Mouse (Mus musculus) MEL (cell line): ENCODE measurements around the gene Ndufv1. TPM values are rescaled to one million over a fixed set of nuclear protein-coding genes. Genes with fewer than 3 reads are reported as not detected.

Experiments
- DNase-seq: peaks from one replicate; pipeline ENCODE4 v3.0.0; 2011; ENCODE audit warnings: low read depth, low spot score
- H3K27ac ChIP-seq: 2 replicates; pipeline ENCODE4 v1.5.1; 2012; ENCODE audit warnings: low read depth, mild to moderate bottlenecking, control low read depth, low read length, moderate library complexity; ENCODE audit not compliant: control insufficient read depth
- H3K27me3 ChIP-seq, 2 experiments: fragments of 150-350 bp in 1 of 2; sonication (generic) in 1 of 2; 2 replicates each; pipeline ENCODE4 v1.6.1; 2012; ENCODE audit warnings: low read length in 2 of 2, mild to moderate bottlenecking in 2 of 2, improper control_type of control experiment in 1 of 2, moderate library complexity in 1 of 2; ENCODE audit not compliant: insufficient read depth in 2 of 2, control insufficient read depth in 1 of 2
- H3K36me3 ChIP-seq, 2 experiments: 2 replicates each; pipeline ENCODE4 v1.6.1; 2012 to 2014; ENCODE audit warnings: low read length in 2 of 2, improper control_type of control experiment in 1 of 2, inconsistent platforms in 1 of 2, mild to moderate bottlenecking in 1 of 2; ENCODE audit not compliant: insufficient read depth in 2 of 2, control insufficient read depth in 1 of 2
- H3K4me1 ChIP-seq, 2 experiments: fragments of 150-350 bp in 1 of 2; sonication (generic) in 1 of 2; 2 replicates each; pipeline ENCODE4 v1.6.1; 2012; ENCODE audit warnings: low read length in 2 of 2, improper control_type of control experiment in 1 of 2, mild to moderate bottlenecking in 1 of 2; ENCODE audit not compliant: insufficient read depth in 2 of 2, control insufficient read depth in 1 of 2
- H3K4me3 ChIP-seq, 2 experiments: fragments of 150-350 bp in 1 of 2; sonication (generic) in 1 of 2; 2 replicates each; pipeline ENCODE4 v1.5.1; 2012; ENCODE audit warnings: low read depth in 2 of 2, low read length in 2 of 2, mild to moderate bottlenecking in 2 of 2, moderate library complexity in 2 of 2, control low read depth in 1 of 2, improper control_type of control experiment in 1 of 2; ENCODE audit not compliant: control insufficient read depth in 1 of 2, insufficient read depth in 1 of 2
- H3K79me2 ChIP-seq: 2 replicates; pipeline ENCODE4 v1.6.1; 2012; ENCODE audit warnings: mild to moderate bottlenecking, low read length, moderate library complexity; ENCODE audit not compliant: control insufficient read depth, poor library complexity, insufficient read depth
- H3K9ac ChIP-seq: 2 replicates; pipeline ENCODE4 v1.6.1; 2012; ENCODE audit warnings: low read depth, mild to moderate bottlenecking, control low read depth, low read length, moderate library complexity; ENCODE audit not compliant: control insufficient read depth, poor library complexity, severe bottlenecking
- H3K9me3 ChIP-seq: fragments of 150-350 bp; sonication (generic); replicated peaks from 2 replicates; pipeline ENCODE4 v1.6.1; 2012; ENCODE audit warnings: mild to moderate bottlenecking, low read length, improper control_type of control experiment, moderate library complexity; ENCODE audit not compliant: insufficient read depth
- BHLHE40 ChIP-seq: IDR thresholded peaks from 2 replicates; pipeline ENCODE4 v1.6.1; 2012; ENCODE audit warnings: low read depth, mild to moderate bottlenecking, inconsistent platforms, low read length, improper control_type of control experiment, borderline replicate concordance
- CHD1 ChIP-seq: IDR thresholded peaks from 2 replicates; pipeline ENCODE4 v1.6.1; 2012; ENCODE audit warnings: low read depth, mild to moderate bottlenecking, inconsistent platforms, low read length, improper control_type of control experiment
- CHD2 ChIP-seq: IDR thresholded peaks from 2 replicates; pipeline ENCODE4 v1.6.1; 2011; ENCODE audit warnings: low read length, improper control_type of control experiment
- CTCF ChIP-seq, 3 experiments: IDR thresholded peaks in 2 of 3; conservative IDR thresholded peaks in 1 of 3; 2 replicates each; pipeline ENCODE4 v1.5.1; 2011 to 2012; ENCODE audit warnings: low read length in 3 of 3, low read depth in 2 of 3, mild to moderate bottlenecking in 2 of 3, improper control_type of control experiment in 1 of 3, inconsistent platforms in 1 of 3, mixed read lengths in 1 of 3, moderate library complexity in 1 of 3; ENCODE audit not compliant: control insufficient read depth in 1 of 3, insufficient read depth in 1 of 3, poor library complexity in 1 of 3, severe bottlenecking in 1 of 3
- E2F4 ChIP-seq: IDR thresholded peaks from 2 replicates; pipeline ENCODE4 v1.6.1; 2011; ENCODE audit warnings: low read depth, low read length, improper control_type of control experiment, borderline replicate concordance
- EP300 ChIP-seq, 2 experiments: IDR thresholded peaks; 2 replicates each; pipeline ENCODE4 v1.6.1; 2011; ENCODE audit warnings: improper control_type of control experiment in 2 of 2, low read length in 2 of 2, low read depth in 1 of 2, mild to moderate bottlenecking in 1 of 2
- GATA1 ChIP-seq: IDR thresholded peaks from 2 replicates; pipeline ENCODE4 v1.6.1; 2011; ENCODE audit warnings: low read depth, low read length, improper control_type of control experiment
- HCFC1 ChIP-seq: IDR thresholded peaks from 2 replicates; pipeline ENCODE4 v1.6.1; 2012; ENCODE audit warnings: low read depth, mild to moderate bottlenecking, inconsistent platforms, low read length, improper control_type of control experiment, moderate library complexity
- KAT2A ChIP-seq: conservative IDR thresholded peaks from 2 replicates; pipeline ENCODE4 v1.6.1; 2012; ENCODE audit warnings: low read depth, low read length, improper control_type of control experiment, inconsistent platforms
- MAFK ChIP-seq: IDR thresholded peaks from 2 replicates; pipeline ENCODE4 v1.6.1; 2011; ENCODE audit warnings: low read depth, mild to moderate bottlenecking, low read length, improper control_type of control experiment, borderline replicate concordance
- MAX ChIP-seq: IDR thresholded peaks from 2 replicates; pipeline ENCODE4 v1.6.1; 2011; ENCODE audit warnings: low read length, improper control_type of control experiment
- MEF2A ChIP-seq: IDR thresholded peaks from 2 replicates; pipeline ENCODE4 v1.6.1; 2014; ENCODE audit warnings: low read depth, mild to moderate bottlenecking, inconsistent platforms, low read length, improper control_type of control experiment; ENCODE audit not compliant: poor library complexity, insufficient replicate concordance, severe bottlenecking; ENCODE audit errors: extremely low read depth
- MYC ChIP-seq: IDR thresholded peaks from 2 replicates; pipeline ENCODE4 v1.6.1; 2011; ENCODE audit warnings: low read depth, mild to moderate bottlenecking, low read length, improper control_type of control experiment, moderate library complexity
- NELFE ChIP-seq: IDR thresholded peaks from 2 replicates; pipeline ENCODE4 v1.6.1; 2011; ENCODE audit warnings: low read depth, low read length, improper control_type of control experiment
- POLR2AphosphoS2 ChIP-seq: IDR thresholded peaks from 2 replicates; pipeline ENCODE4 v1.6.1; 2011; ENCODE audit warnings: low read length, improper control_type of control experiment
- RAD21 ChIP-seq: IDR thresholded peaks from 2 replicates; pipeline ENCODE4 v1.6.1; 2011; ENCODE audit warnings: mild to moderate bottlenecking, low read depth, low read length, improper control_type of control experiment
- RCOR1 ChIP-seq: IDR thresholded peaks from 2 replicates; pipeline ENCODE4 v1.6.1; 2012; ENCODE audit warnings: low read depth, mild to moderate bottlenecking, inconsistent platforms, low read length, improper control_type of control experiment
- SIN3A ChIP-seq: IDR thresholded peaks from 2 replicates; pipeline ENCODE4 v1.6.1; 2012; ENCODE audit warnings: low read length, improper control_type of control experiment, inconsistent platforms
- TAL1 ChIP-seq: IDR thresholded peaks from 2 replicates; pipeline ENCODE4 v1.6.1; 2012; ENCODE audit warnings: mild to moderate bottlenecking, inconsistent platforms, low read length, moderate library complexity, mixed read lengths
- TBP ChIP-seq: IDR thresholded peaks from 2 replicates; pipeline ENCODE4 v1.8.0; 2011; ENCODE audit warnings: low read depth, low read length, improper control_type of control experiment
- TCF12 ChIP-seq: IDR thresholded peaks from 2 replicates; pipeline ENCODE4 v1.6.1; 2014; ENCODE audit warnings: low read depth, mild to moderate bottlenecking, inconsistent platforms, low read length, improper control_type of control experiment, moderate library complexity
- UBTF ChIP-seq: IDR thresholded peaks from 2 replicates; pipeline ENCODE4 v1.6.1; 2012; ENCODE audit warnings: low read depth, mild to moderate bottlenecking, inconsistent platforms, low read length, improper control_type of control experiment, moderate library complexity, borderline replicate concordance; ENCODE audit not compliant: insufficient read depth
- USF2 ChIP-seq, 2 experiments: IDR thresholded peaks; 2 replicates each; pipeline ENCODE4 v1.6.1; 2011 to 2012; ENCODE audit warnings: improper control_type of control experiment in 2 of 2, low read length in 2 of 2, borderline replicate concordance in 1 of 2, inconsistent platforms in 1 of 2, low read depth in 1 of 2, mild to moderate bottlenecking in 1 of 2; ENCODE audit not compliant: insufficient read depth in 1 of 2
- ZC3H11A ChIP-seq: IDR thresholded peaks from 2 replicates; pipeline ENCODE4 v1.6.1; 2012; ENCODE audit warnings: low read depth, mild to moderate bottlenecking, inconsistent platforms, low read length, improper control_type of control experiment
- ZNF384 ChIP-seq: IDR thresholded peaks from 2 replicates; pipeline ENCODE4 v1.6.1; 2012; ENCODE audit warnings: low read depth, mild to moderate bottlenecking, inconsistent platforms, low read length, improper control_type of control experiment
- polyA plus RNA-seq, 2 experiments: library from polyadenylated mRNA; stranded (reverse) in 1 of 2; unstranded in 1 of 2; fragments of >175 nt in 1 of 2; fragments of >200 nt in 1 of 2; gene quantifications; 2 replicates each; pipeline versions ENCODE4 v1.2.1 to v1.2.4; 2012; ENCODE audit warnings: low replicate concordance in 2 of 2, low read depth in 1 of 2; ENCODE audit not compliant: insufficient read length in 2 of 2, insufficient read depth in 1 of 2, missing spikeins in 1 of 2
- total RNA-seq: library from RNA; depleted of rRNA; stranded (reverse); fragments of 300-350 nt; gene quantifications from 2 replicates; pipeline ENCODE4 v1.2.3, GENCODE M21; 2012

Ndufv1 gene
- total and polyA plus RNA-seq, 3 experiments: 218 to 267 TPM; not detected in 1

GRCm38 (mm10) chr19:3996106-3996505 is 16.5 kb downstream of the Ndufv1 start:
- peaks cover 1% of the 10 kb centered on the region; the same call in 1 of the 2 replicates for H3K79me2 ChIP-seq
- peaks cover 3 to 8% of the 10 kb centered on the region in 2 experiments for H3K27me3 ChIP-seq
- H3K9me3 ChIP-seq: no peaks in the 10 kb centered on the region
- H3K4me3 ChIP-seq: no peak overlapping the region
- H3K27ac ChIP-seq: no peak overlapping the region
- DNase-seq: no peak
- no peak overlapping the region for H3K9ac ChIP-seq
- TF ChIP-seq CTCF (IDR thresholded peaks at IDR 0.05 in 2 of 3, conservative IDR thresholded peaks at IDR 0.05 in 1 of 3; ENCODE audit: control insufficient read depth in 1 of 3, insufficient read depth in 1 of 3, low read depth in 2 of 3, low read length in 3 of 3, poor library complexity in 1 of 3, severe bottlenecking in 1 of 3) (no peak), CHD1 (no peak), KAT2A (no peak), GATA1 (no peak), MEF2A (no peak), RCOR1 (no peak), MYC (no peak), HCFC1 (no peak), EP300 (IDR thresholded peaks at IDR 0.05; ENCODE audit: low read depth in 1 of 2, low read length in 2 of 2) (no peak), RAD21 (no peak)
- H3K36me3 ChIP-seq: peaks cover 0 to 5% of the 10 kb centered on the region in 2 experiments; a peak in 2 of 4 replicates
- H3K4me1 ChIP-seq: peaks cover 0 to 9% of the 10 kb centered on the region in 2 experiments; a peak in 2 of 4 replicates

GRCm38 (mm10) chr19:3995505-3995904 is 17.1 kb downstream of the Ndufv1 start:
- Histone ChIP-seq H3K4me1 (peaks cover 0 to 9% of the 10 kb centered on the region in 2 experiments; a peak in 2 of 4 replicates), H3K9me3 (no peaks in the 10 kb centered on the region), H3K9ac (no peak overlapping the region), H3K4me3 (no peak overlapping the region), H3K36me3 (peaks cover 0 to 5% of the 10 kb centered on the region in 2 experiments; a peak in 2 of 4 replicates), H3K27ac (no peak overlapping the region), H3K27me3 (peaks cover 3 to 8% of the 10 kb centered on the region in 2 experiments), H3K79me2 (peaks cover under 1% of the 10 kb centered on the region; the same call in 1 of the 2 replicates)
- no peak for TF ChIP-seq CTCF (IDR thresholded peaks at IDR 0.05 in 2 of 3, conservative IDR thresholded peaks at IDR 0.05 in 1 of 3; ENCODE audit: control insufficient read depth in 1 of 3, insufficient read depth in 1 of 3, low read depth in 2 of 3, low read length in 3 of 3, poor library complexity in 1 of 3, severe bottlenecking in 1 of 3)
- DNase-seq: no peak

GRCm38 (mm10) chr19:3994932-3995331 is 17.7 kb downstream of the Ndufv1 start:
- Histone ChIP-seq H3K27ac (no peak overlapping the region), H3K36me3 (peaks cover 0 to 5% of the 10 kb centered on the region in 2 experiments; a peak in 2 of 4 replicates), H3K27me3 (peaks cover 3 to 8% of the 10 kb centered on the region in 2 experiments), H3K4me1 (peaks cover 0 to 9% of the 10 kb centered on the region in 2 experiments; a peak in 2 of 4 replicates), H3K9ac (no peak overlapping the region), H3K9me3 (no peaks in the 10 kb centered on the region), H3K4me3 (no peak overlapping the region), H3K79me2 (no peaks in the 10 kb centered on the region)
- DNase-seq: no peak
- no peak for TF ChIP-seq TBP
- TF ChIP-seq NELFE: no peak
- TF ChIP-seq POLR2AphosphoS2: no peak
- no peak for TF ChIP-seq ZC3H11A
- no peak for TF ChIP-seq UBTF
- TF ChIP-seq GATA1: no peak
- no peak for TF ChIP-seq TCF12
- no peak for TF ChIP-seq E2F4
- no peak for TF ChIP-seq USF2 (IDR thresholded peaks at IDR 0.05; ENCODE audit: borderline replicate concordance in 1 of 2, insufficient read depth in 1 of 2, low read depth in 1 of 2, low read length in 2 of 2)
- no peak for TF ChIP-seq TAL1
- TF ChIP-seq SIN3A: no peak
- TF ChIP-seq MAFK: no peak
- TF ChIP-seq CHD2: no peak
- TF ChIP-seq MAX: no peak
- no peak for TF ChIP-seq ZNF384
- no peak for TF ChIP-seq BHLHE40
- no peak for TF ChIP-seq CTCF (IDR thresholded peaks at IDR 0.05 in 2 of 3, conservative IDR thresholded peaks at IDR 0.05 in 1 of 3; ENCODE audit: control insufficient read depth in 1 of 3, insufficient read depth in 1 of 3, low read depth in 2 of 3, low read length in 3 of 3, poor library complexity in 1 of 3, severe bottlenecking in 1 of 3)
